Mouse (Mus musculus) frontal cortex, postnatal 36 days (tissue): ENCODE data around the gene Ppm1l.
"Not testable (repeated sequence)": the region's sequence is repeated elsewhere in the genome, so short reads cannot be mapped to it uniquely, and the experiment has no call there.

ENCODE experiments used
- DNase-seq, 2 experiments: peaks; one replicate each; pipeline ENCODE4 v3.0.0; 2022; ENCODE audit warnings: low spot score in 2 of 2

Gene Ppm1l

GRCm38 (mm10) chr3:69535941-69536647 is 219.4 kb downstream of the Ppm1l start:
- DNase-seq = no peak

GRCm38 (mm10) chr3:69542962-69543361 is 226.3 kb downstream of the Ppm1l start:
- peak in 1 of 2 experiments; percentile 15 for DNase-seq

- no peak for DNase-seq
Measured at GRCm38 (mm10) chr3:69543730-69544129, 227.1 kb downstream of the Ppm1l start.

GRCm38 (mm10) chr3:69545017-69545416 is 228.4 kb downstream of the Ppm1l start:
- no peak for DNase-seq

- no peak for DNase-seq
Measured at GRCm38 (mm10) chr3:69548704-69549455, 232.2 kb downstream of the Ppm1l start.

GRCm38 (mm10) chr3:69549602-69550001 is 232.9 kb downstream of the Ppm1l start:
- no peak for DNase-seq

- DNase-seq = no peak
Measured at GRCm38 (mm10) chr3:69555511-69555910, 238.8 kb downstream of the Ppm1l start.

- no peak for DNase-seq
Measured at GRCm38 (mm10) chr3:69556092-69556778, 239.6 kb downstream of the Ppm1l start.

- DNase-seq = no peak
Measured at GRCm38 (mm10) chr3:69559316-69559974, 242.8 kb downstream of the Ppm1l start.

- peak in 1 of 2 experiments; percentile 15 for DNase-seq
Measured at GRCm38 (mm10) chr3:69559975-69560330, 243.3 kb downstream of the Ppm1l start.

- no peak for DNase-seq
Measured at GRCm38 (mm10) chr3:69561686-69562085, 245.0 kb downstream of the Ppm1l start.

- no peak for DNase-seq
Measured at GRCm38 (mm10) chr3:69563406-69563805, 246.7 kb downstream of the Ppm1l start.

- not testable (repeated sequence) for DNase-seq
Measured at GRCm38 (mm10) chr3:69565586-69565985, 248.9 kb downstream of the Ppm1l start.

GRCm38 (mm10) chr3:69572561-69572960 is 255.9 kb downstream of the Ppm1l start:
- no peak for DNase-seq

GRCm38 (mm10) chr3:69575577-69575976 is 258.9 kb downstream of the Ppm1l start:
- no peak for DNase-seq

GRCm38 (mm10) chr3:69576715-69577114 is 260.1 kb downstream of the Ppm1l start:
- no peak for DNase-seq

GRCm38 (mm10) chr3:69578791-69579190 is 262.1 kb downstream of the Ppm1l start:
- no peak for DNase-seq

- DNase-seq = no peak
Measured at GRCm38 (mm10) chr3:69583798-69584197, 267.1 kb downstream of the Ppm1l start.

GRCm38 (mm10) chr3:69588101-69588760 is 271.6 kb downstream of the Ppm1l start:
- DNase-seq = no peak

- no peak for DNase-seq
Measured at GRCm38 (mm10) chr3:69593426-69593825, 276.8 kb downstream of the Ppm1l start.

- DNase-seq = peak in 1 of 2 experiments; percentile 31
Measured at GRCm38 (mm10) chr3:69594071-69594470, 277.4 kb downstream of the Ppm1l start.

- DNase-seq = no peak
Measured at GRCm38 (mm10) chr3:69596116-69596515, 279.5 kb downstream of the Ppm1l start.
